Mouse (Mus musculus) cerebellum, postnatal 36 days (tissue): ENCODE measurements at regions not wholly inside any gene's neighbourhood (a gene's known extent, or its start where the extent isn't known, plus 50 kb on each side); places are given as distances from the start of the nearest gene placed in this dataset.

Experiments used
- DNase-seq, 2 experiments: peaks; one replicate each; pipeline ENCODE4 v3.0.0; 2021 to 2022; ENCODE audit warnings: mixed read lengths in 2 of 2

- DNase-seq, result no peak
Observed at GRCm38 (mm10) chr11:30710266-30710665, 60.9 kb upstream of the Acyp2 start.

DNA sequence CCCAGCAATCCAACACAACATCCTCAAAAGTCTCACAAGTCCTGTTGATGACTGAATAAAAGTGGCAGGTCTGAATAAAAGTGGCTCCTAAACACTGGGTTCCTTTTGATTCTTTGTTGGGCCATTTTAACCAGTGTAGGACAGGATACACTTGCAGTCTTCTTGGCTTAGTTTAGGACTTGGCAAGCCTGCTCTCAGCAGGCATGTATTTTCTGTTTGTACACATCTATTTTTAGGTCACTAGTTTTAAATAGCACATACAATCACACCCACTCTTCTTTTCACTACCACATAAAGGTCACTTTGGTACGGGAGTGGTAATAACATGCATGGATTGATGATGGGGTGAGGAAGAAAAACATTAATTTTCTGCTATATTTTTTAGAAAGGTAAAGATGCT lies 50.7 kb upstream of the Psme4 start:
- DNase-seq, result peak in 1 of 2 experiments; percentile 30
